18 mouse cellular contexts compared by ENCODE assay signal in genomic region chr16:91297726-91298125, GRCm38 (mm10). TPM values are rescaled to one million over a fixed set of nuclear protein-coding genes. Genes with fewer than 3 reads are reported as not detected.
"Had no signal": no experiment of that assay in that cellular context is flagged by ENCODE, and none has a peak within 500 bp of the region (broad histone marks: within the 10 kb centered on the region; RNA-seq: fewer than 3 reads in every experiment).

No protein-coding gene starts in this region.

- H3K4me1 ChIP-seq: liver, embryonic 15.5 days had no signal

- DNase-seq: kidney, postnatal 10 days; lung, embryonic 14.5 days; lung, postnatal 10 days; lung, postnatal 4 days; midbrain, embryonic 14.5 days; right cerebral cortex, adult 18-20 months; right cerebral cortex, postnatal 25 days; thymus, postnatal 4 days had no signal

- H3K36me3 ChIP-seq: limb, embryonic 10.5 days; liver, embryonic 15.5 days; midbrain, embryonic 10.5 days; neural tube, embryonic 15.5 days had no signal

- H3K4me2 ChIP-seq: liver, embryonic 11.5 days; liver, embryonic 15.5 days; lung, embryonic 14.5 days; neural tube, embryonic 15.5 days had no signal

- H3K4me3 ChIP-seq: left cerebral cortex, adult 2 months; limb, embryonic 10.5 days; liver, embryonic 15.5 days; midbrain, embryonic 10.5 days; myocyte; neural tube, embryonic 15.5 days had no signal

- H3K9me3 ChIP-seq: limb, embryonic 10.5 days; liver, embryonic 15.5 days; midbrain, embryonic 10.5 days; neural tube, embryonic 15.5 days had no signal

- H3K27ac ChIP-seq: left cerebral cortex, adult 2 months; limb, embryonic 10.5 days; liver, embryonic 15.5 days; midbrain, embryonic 10.5 days; neural tube, embryonic 15.5 days; stomach, postnatal 0 days had no signal

- H3K9ac ChIP-seq: liver, embryonic 15.5 days; lung, embryonic 14.5 days; neural tube, embryonic 15.5 days had no signal

RNA-seq across cellular contexts. Expression of gene Olig1, which starts 28.2 kb away (rescaled TPM):
- total RNA-seq: megakaryocyte, adult 5-6 weeks had no signal
- polyA plus RNA-seq: limb, embryonic 10.5 days; liver, embryonic 11.5 days; myocyte; small intestine, adult 2 months had no signal
